Mouse (Mus musculus): ENCODE results near the gene 1700092M07Rik. TPM values are rescaled to one million over a fixed set of nuclear protein-coding genes. Genes with fewer than 3 reads are reported as not detected.
A peak's percentile ranks its signal among the peaks of the same experiment; 100 is the strongest.

Gene 1700092M07Rik
- polyA plus RNA-seq (2017; shearing (Covaris generic)): under 1 TPM in 1 of 2 experiments, not detected in 1; 0.75 TPM

- ATAC-seq: no peak
These were observed at the start of gene 1700092M07Rik for GRCm38 (mm10) chr19:8740603-8741002. TSS of gene 1700092M07Rik (plus strand) at chr19:8740718.

- ATAC-seq: no peak
These were observed 48.5 kb upstream of the 1700092M07Rik start for GRCm38 (mm10) chr19:8691871-8692539.

- no peak for ATAC-seq
These were observed 47.8 kb upstream of the 1700092M07Rik start for GRCm38 (mm10) chr19:8692740-8693139.

GRCm38 (mm10) chr19:8695330-8695729 lies 45.2 kb upstream of the 1700092M07Rik start:
- peak; percentile 71 for ATAC-seq

- ATAC-seq: no peak
These were observed 40.9 kb upstream of the 1700092M07Rik start for GRCm38 (mm10) chr19:8699652-8700051.

GRCm38 (mm10) chr19:8702458-8702857 lies 38.1 kb upstream of the 1700092M07Rik start:
- ATAC-seq: no peak

GRCm38 (mm10) chr19:8703571-8703970 lies 36.9 kb upstream of the 1700092M07Rik start:
- ATAC-seq: no peak

GRCm38 (mm10) chr19:8705026-8705708 lies 35.4 kb upstream of the 1700092M07Rik start:
- no peak for ATAC-seq

- ATAC-seq: no peak
These were observed 34.3 kb upstream of the 1700092M07Rik start for GRCm38 (mm10) chr19:8706132-8706667.

- ATAC-seq: no peak
These were observed 33.6 kb upstream of the 1700092M07Rik start for GRCm38 (mm10) chr19:8706930-8707329.

GRCm38 (mm10) chr19:8708954-8709353 lies 31.6 kb upstream of the 1700092M07Rik start:
- no peak for ATAC-seq

- no peak for ATAC-seq
These were observed 30.5 kb upstream of the 1700092M07Rik start for GRCm38 (mm10) chr19:8710057-8710456.

GRCm38 (mm10) chr19:8711506-8711905 lies 29.0 kb upstream of the 1700092M07Rik start:
- ATAC-seq: peak; percentile 1

- ATAC-seq: peak; percentile 67
These were observed 28.3 kb upstream of the 1700092M07Rik start for GRCm38 (mm10) chr19:8711949-8712869.

- ATAC-seq: peak; percentile 63
These were observed 27.6 kb upstream of the 1700092M07Rik start for GRCm38 (mm10) chr19:8712870-8713305.

GRCm38 (mm10) chr19:8713306-8713996 lies 27.1 kb upstream of the 1700092M07Rik start:
- ATAC-seq: peak; percentile 62

GRCm38 (mm10) chr19:8713997-8714652 lies 26.4 kb upstream of the 1700092M07Rik start:
- ATAC-seq: no peak

- ATAC-seq: no peak
These were observed 25.7 kb upstream of the 1700092M07Rik start for GRCm38 (mm10) chr19:8714653-8715481.

GRCm38 (mm10) chr19:8715868-8716766 lies 24.4 kb upstream of the 1700092M07Rik start:
- ATAC-seq: no peak
